Mouse (Mus musculus): ENCODE measurements around the gene Zbtb8a. TPM values are rescaled to one million over a fixed set of nuclear protein-coding genes. Genes with fewer than 3 reads are reported as not detected.
"Not testable (repeated sequence)": the region's sequence is repeated elsewhere in the genome, so short reads cannot be mapped to it uniquely, and the experiment has no call there.

The Zbtb8a gene
- 19.5 and 23.1 TPM in 2 replicates for polyA plus RNA-seq (2012; rRNA removed)

DNA sequence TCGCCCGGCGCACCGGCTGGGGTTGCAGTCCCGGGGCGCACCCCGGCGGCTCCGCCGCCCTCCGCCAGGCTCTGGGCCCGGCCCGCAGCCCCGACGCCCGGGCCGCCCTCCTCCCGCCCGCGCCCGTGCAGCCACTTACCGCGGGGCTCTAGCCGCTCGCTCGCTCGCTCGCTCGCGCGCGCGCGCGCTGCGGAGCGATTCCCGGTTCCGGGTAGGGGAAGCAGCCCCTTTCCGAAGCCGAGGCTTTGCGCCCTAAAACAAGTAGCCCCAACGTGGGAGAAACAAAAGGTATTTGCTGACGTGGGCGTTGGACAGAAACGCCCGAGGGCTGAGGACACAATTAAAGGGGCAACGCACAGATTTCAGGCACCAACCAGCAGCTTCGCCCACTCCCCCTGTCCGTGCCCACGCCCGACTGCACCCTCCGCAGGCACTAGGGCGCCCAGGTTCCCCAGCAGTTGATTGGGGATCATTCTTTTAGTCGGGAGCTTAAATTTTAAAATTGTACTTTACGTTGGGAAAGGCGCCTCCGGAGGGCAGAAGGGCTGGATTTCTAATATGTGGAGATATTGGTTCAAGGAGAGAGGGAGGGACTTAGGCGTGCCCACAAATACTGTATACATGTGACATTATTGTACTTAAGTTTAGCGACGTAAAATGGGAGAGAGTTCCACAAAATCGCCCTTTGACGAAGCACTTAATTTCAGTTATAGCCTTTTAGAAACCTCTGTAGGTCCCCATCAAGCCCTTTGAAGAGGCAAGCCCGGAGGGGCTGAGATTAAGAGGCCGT, at the start of gene Zbtb8a:
TSS of gene Zbtb8a (minus strand) at position 516 of the 790 bp plus-strand sequence.
- DNase-seq (ENCODE audit: low read depth), result peak; percentile 84
- TF ChIP-seq POLR2A (IDR thresholded peaks at IDR 0.05; ENCODE audit: borderline replicate concordance, extremely low read depth, insufficient read depth, insufficient read length, poor library complexity, severe bottlenecking) (peak; percentile 50; the same call in 1 of the 2 replicates), CTCF (IDR thresholded peaks at IDR 0.05; ENCODE audit: borderline replicate concordance, extremely low read depth, insufficient read depth, insufficient read length) (no peak)

- DNase-seq (ENCODE audit: low read depth), result no peak
- TF ChIP-seq POLR2A (IDR thresholded peaks at IDR 0.05; ENCODE audit: borderline replicate concordance, extremely low read depth, insufficient read depth, insufficient read length, poor library complexity, severe bottlenecking) (no peak), CTCF (IDR thresholded peaks at IDR 0.05; ENCODE audit: borderline replicate concordance, extremely low read depth, insufficient read depth, insufficient read length) (no peak)
These were observed 40.4 kb upstream of the Zbtb8a start for GRCm38 (mm10) chr4:129418321-129418720.

DNA sequence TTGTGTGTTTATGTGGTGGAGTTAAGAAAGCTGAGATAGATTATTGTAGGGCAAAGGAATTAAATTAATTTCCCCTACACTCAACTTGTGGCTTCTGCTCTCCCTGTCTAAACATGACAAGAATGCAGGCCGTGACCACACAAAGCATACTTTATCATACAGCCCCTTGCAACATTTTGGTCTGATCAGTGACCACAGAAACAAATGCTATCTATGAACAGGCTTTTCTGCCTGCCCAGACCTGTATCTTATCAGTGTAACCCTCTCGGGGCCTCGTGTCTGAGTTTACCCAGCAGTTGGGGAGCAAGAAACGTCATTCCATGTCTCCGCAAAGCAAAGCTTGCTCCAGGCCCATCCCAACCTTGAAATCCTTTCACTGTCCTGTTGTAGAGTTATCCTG, 38.6 kb upstream of the Zbtb8a start:
- DNase-seq (ENCODE audit: low read depth), result no peak
- TF ChIP-seq POLR2A (IDR thresholded peaks at IDR 0.05; ENCODE audit: borderline replicate concordance, extremely low read depth, insufficient read depth, insufficient read length, poor library complexity, severe bottlenecking), result no peak
- TF ChIP-seq CTCF (IDR thresholded peaks at IDR 0.05; ENCODE audit: borderline replicate concordance, extremely low read depth, insufficient read depth, insufficient read length), result no peak

GRCm38 (mm10) chr4:129415892-129416291, 38.0 kb upstream of the Zbtb8a start:
- TF ChIP-seq CTCF (IDR thresholded peaks at IDR 0.05; ENCODE audit: borderline replicate concordance, extremely low read depth, insufficient read depth, insufficient read length) (peak; percentile 14; the same call in 1 of the 2 replicates), POLR2A (IDR thresholded peaks at IDR 0.05; ENCODE audit: borderline replicate concordance, extremely low read depth, insufficient read depth, insufficient read length, poor library complexity, severe bottlenecking) (no peak)
- DNase-seq (ENCODE audit: low read depth), result no peak

GRCm38 (mm10) chr4:129410991-129411390, 33.1 kb upstream of the Zbtb8a start:
- TF ChIP-seq POLR2A (IDR thresholded peaks at IDR 0.05; ENCODE audit: borderline replicate concordance, extremely low read depth, insufficient read depth, insufficient read length, poor library complexity, severe bottlenecking) (no peak), CTCF (IDR thresholded peaks at IDR 0.05; ENCODE audit: borderline replicate concordance, extremely low read depth, insufficient read depth, insufficient read length) (no peak)
- DNase-seq (ENCODE audit: low read depth), result no peak

- DNase-seq (ENCODE audit: low read depth), result not testable (repeated sequence)
These were observed 32.6 kb upstream of the Zbtb8a start for GRCm38 (mm10) chr4:129410532-129410931.

GRCm38 (mm10) chr4:129406447-129406846, 28.5 kb upstream of the Zbtb8a start:
- peak; percentile 41; the same call in 1 of the 2 replicates for TF ChIP-seq CTCF (IDR thresholded peaks at IDR 0.05; ENCODE audit: borderline replicate concordance, extremely low read depth, insufficient read depth, insufficient read length)
- no peak for TF ChIP-seq POLR2A (IDR thresholded peaks at IDR 0.05; ENCODE audit: borderline replicate concordance, extremely low read depth, insufficient read depth, insufficient read length, poor library complexity, severe bottlenecking)

DNA sequence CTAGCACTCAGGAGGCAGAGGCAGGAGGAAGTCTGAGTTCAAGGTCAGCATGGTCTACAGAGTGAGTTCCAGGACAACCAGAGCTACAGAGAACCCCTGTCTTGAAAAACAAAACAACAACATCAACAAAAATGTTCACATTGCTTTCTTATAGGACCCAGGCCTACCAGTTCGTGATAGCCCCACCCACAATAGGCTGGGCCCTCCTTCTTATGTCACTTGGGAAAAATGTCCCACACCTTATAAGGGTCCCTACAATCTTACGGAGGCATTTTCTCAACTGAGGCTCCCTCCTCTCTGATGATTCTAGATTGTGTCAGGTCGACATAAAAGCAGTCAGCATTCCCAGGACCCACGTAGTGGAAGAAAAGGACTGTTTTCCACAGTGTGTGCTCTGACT, 21.9 kb upstream of the Zbtb8a start:
- TF ChIP-seq POLR2A (IDR thresholded peaks at IDR 0.05; ENCODE audit: borderline replicate concordance, extremely low read depth, insufficient read depth, insufficient read length, poor library complexity, severe bottlenecking) (no peak), CTCF (IDR thresholded peaks at IDR 0.05; ENCODE audit: borderline replicate concordance, extremely low read depth, insufficient read depth, insufficient read length) (no peak)
- no peak for DNase-seq (ENCODE audit: low read depth)

More at GRCm38 (mm10) chr4:129406447-129406846, 28.5 kb upstream of the Zbtb8a start:
- DNase-seq (ENCODE audit: low read depth), result peak; percentile 63

GRCm38 (mm10) chr4:129396960-129397359, 19.0 kb upstream of the Zbtb8a start:
- TF ChIP-seq CTCF (IDR thresholded peaks at IDR 0.05; ENCODE audit: borderline replicate concordance, extremely low read depth, insufficient read depth, insufficient read length) (no peak), POLR2A (IDR thresholded peaks at IDR 0.05; ENCODE audit: borderline replicate concordance, extremely low read depth, insufficient read depth, insufficient read length, poor library complexity, severe bottlenecking) (no peak)
- no peak for DNase-seq (ENCODE audit: low read depth)

GRCm38 (mm10) chr4:129394089-129394870, 16.4 kb upstream of the Zbtb8a start:
- DNase-seq (ENCODE audit: low read depth), result no peak
- TF ChIP-seq POLR2A (IDR thresholded peaks at IDR 0.05; ENCODE audit: borderline replicate concordance, extremely low read depth, insufficient read depth, insufficient read length, poor library complexity, severe bottlenecking) (no peak), CTCF (IDR thresholded peaks at IDR 0.05; ENCODE audit: borderline replicate concordance, extremely low read depth, insufficient read depth, insufficient read length) (no peak)

- no peak for DNase-seq (ENCODE audit: low read depth)
- TF ChIP-seq CTCF (IDR thresholded peaks at IDR 0.05; ENCODE audit: borderline replicate concordance, extremely low read depth, insufficient read depth, insufficient read length), result no peak
- TF ChIP-seq POLR2A (IDR thresholded peaks at IDR 0.05; ENCODE audit: borderline replicate concordance, extremely low read depth, insufficient read depth, insufficient read length, poor library complexity, severe bottlenecking), result no peak
These were observed 13.1 kb upstream of the Zbtb8a start for GRCm38 (mm10) chr4:129390936-129391557.
